Mouse (Mus musculus): Measurements from ENCODE around the gene Actn3.

DNA sequence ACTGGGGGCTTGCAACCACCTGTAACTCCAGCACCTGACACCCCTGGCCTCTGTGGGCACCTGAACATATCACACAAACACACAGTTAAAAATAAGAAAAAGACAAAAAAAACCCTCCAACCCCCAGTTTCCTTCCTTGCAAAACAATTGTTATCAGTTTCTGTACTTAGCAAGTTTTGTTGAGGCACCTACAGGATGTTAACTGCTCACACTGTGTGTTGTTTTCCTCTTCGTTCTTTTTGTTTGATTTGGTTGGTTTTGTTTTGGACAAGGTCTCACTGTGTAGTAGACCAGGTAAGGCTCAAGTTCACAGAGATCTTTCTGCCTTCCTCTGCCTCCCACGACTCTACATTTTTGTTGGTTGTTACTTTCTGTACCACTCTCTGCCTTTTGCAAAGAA, 35.1 kb downstream of the Actn3 start:
- TF ChIP-seq CTCF (IDR thresholded peaks at IDR 0.05; ENCODE audit: extremely low read depth, insufficient read depth, insufficient read length, insufficient replicate concordance) (no peak), POLR2A (IDR thresholded peaks at IDR 0.05; ENCODE audit: low read depth, low read length) (no peak)
